Mouse (Mus musculus): ENCODE data around the gene Map4. TPM values are rescaled to one million over a fixed set of nuclear protein-coding genes. Genes with fewer than 3 reads are reported as not detected.

The Map4 gene
- total and polyA plus RNA-seq, 3 experiments, result 14.4 to 45.8 (median 28.9) TPM

DNA sequence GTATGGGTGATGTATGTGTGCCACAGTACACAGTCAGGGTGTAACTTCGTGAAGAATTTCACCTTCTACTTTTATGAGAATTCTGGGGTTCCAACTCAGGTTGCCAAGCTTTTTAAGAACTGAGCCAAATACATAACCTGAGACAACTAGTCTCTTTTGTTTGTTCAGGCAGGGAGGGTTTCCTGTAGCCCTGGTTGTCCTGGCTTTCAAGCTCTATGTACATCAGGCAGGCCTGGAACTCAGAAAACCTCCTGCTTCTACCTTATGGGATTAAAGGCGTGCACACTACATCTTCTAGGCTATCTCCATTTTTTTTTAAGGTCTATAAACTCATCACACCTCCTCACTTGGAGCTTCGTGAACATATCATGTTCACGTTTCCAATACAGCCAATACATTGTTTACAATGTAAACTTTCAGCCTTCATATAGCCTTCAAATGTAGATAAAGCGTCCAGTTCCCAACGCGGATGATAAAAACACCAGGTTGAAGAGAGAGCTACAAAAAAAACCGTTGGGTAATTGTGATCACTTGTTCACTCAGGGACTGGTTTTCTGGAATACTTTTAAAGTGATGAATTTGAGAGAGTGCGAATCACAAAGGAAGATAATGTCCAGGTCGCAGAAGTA lies 199.8 kb downstream of the Map4 start:
- peaks cover 42% of the 10 kb centered on the region for H3K79me2 ChIP-seq (replicated peaks; ENCODE audit: control insufficient read depth, extremely low read depth, insufficient read depth, poor library complexity, severe bottlenecking)
- TF ChIP-seq ETS1 (conservative IDR thresholded peaks at IDR 0.05; ENCODE audit: low read depth, low read length) (no peak), MEF2A (IDR thresholded peaks at IDR 0.05; ENCODE audit: borderline replicate concordance, low read depth, low read length) (no peak), EP300 (IDR thresholded peaks at IDR 0.05; ENCODE audit: low read length) (no peak), UBTF (IDR thresholded peaks at IDR 0.05; ENCODE audit: low read depth, low read length) (no peak), CHD1 (IDR thresholded peaks at IDR 0.05; ENCODE audit: low read depth, low read length) (peak; percentile 91; the same call in 1 of the 2 replicates), IRF4 (IDR thresholded peaks at IDR 0.05; ENCODE audit: low read depth, low read length) (peak; percentile 13; the same call in 1 of the 2 replicates), ELF1 (IDR thresholded peaks at IDR 0.05; ENCODE audit: low read depth, low read length) (no peak)
- dilution Hi-C loops (cut with MboI; ENCODE audit: extremely low pct_ligation_motif_present, extremely low pct_unique_long_range_greater_than_20kb, low sequenced_read_pairs), result no loop called here
- DNase-seq (ENCODE audit: extremely low read depth), result no peak
- peak overlapping the region; percentile 89 to 96 (median 90) for H3K4me3 ChIP-seq (replicated peaks in 1 of 3; ENCODE audit: low read depth in 2 of 3, low read length in 2 of 3, poor library complexity in 1 of 3)
- H3K9ac ChIP-seq (ENCODE audit: insufficient read depth, low read depth), result peak overlapping the region; percentile 88
- no peaks in the 10 kb centered on the region for H3K27me3 ChIP-seq (replicated peaks)
- 0 out of 2 replicates have a peak overlapping the region, but pooled peaks have one; percentile 27 for H3K27ac ChIP-seq (ENCODE audit: insufficient read depth, low read depth)
- in situ Hi-C loops (cut with MboI; ENCODE audit: low pct_ligation_motif_present, low pct_unique_long_range_greater_than_20kb, low sequenced_read_pairs), result no loop called here
- peaks cover 7 to 20% of the 10 kb centered on the region in 2 experiments for H3K36me3 ChIP-seq (replicated peaks in 1 of 2; ENCODE audit: control insufficient read depth in 1 of 2, insufficient read depth in 1 of 2, low read length in 1 of 2)
- no peaks in the 10 kb centered on the region for H3K9me3 ChIP-seq (replicated peaks; ENCODE audit: low read length)
- peaks cover 5 to 32% of the 10 kb centered on the region in 2 experiments; a peak in 3 of 4 replicates for H3K4me1 ChIP-seq (ENCODE audit: control insufficient read depth in 1 of 2, insufficient read depth in 2 of 2)
- peak overlapping the region; percentile 87 for H3K4me2 ChIP-seq (ENCODE audit: insufficient read depth, low read depth, poor library complexity, severe bottlenecking)

DNA sequence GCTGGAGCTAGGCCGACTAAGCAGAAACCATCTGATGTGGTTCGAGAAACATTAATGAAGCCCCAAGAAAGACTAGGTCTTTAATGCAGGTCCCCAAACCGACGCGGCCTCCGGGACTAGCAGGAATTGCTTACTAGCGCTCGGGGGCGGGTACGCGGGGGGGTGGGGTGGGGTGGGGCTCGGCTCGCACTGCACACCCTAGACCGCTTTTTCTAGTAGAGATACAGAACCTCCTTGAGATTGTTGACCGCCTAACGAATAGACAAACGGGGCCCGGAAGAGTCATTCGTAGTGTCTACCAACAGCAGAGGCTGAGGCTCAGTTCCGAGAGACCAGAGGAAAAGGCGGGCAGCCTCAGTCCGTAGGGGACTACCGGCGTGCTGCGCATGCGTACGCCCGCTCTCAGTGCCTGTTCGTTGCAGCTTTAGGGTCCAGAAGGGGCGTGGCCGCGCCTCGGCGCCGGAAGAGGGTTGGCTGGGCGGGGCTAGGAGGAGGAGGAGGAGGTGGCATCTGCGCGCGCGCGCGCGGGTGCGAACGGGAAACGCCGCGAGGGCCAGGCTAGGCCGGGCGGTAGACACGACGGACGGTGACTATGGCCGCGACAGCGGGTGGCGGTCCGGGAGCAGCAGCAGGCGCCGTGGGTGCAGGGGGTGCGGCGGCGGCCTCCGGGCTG lies 200.4 kb downstream of the Map4 start:
- Histone ChIP-seq H3K27ac (ENCODE audit: insufficient read depth, low read depth) (peak overlapping the region; percentile 67), H3K4me3 (replicated peaks in 1 of 3; ENCODE audit: low read depth in 2 of 3, low read length in 2 of 3, poor library complexity in 1 of 3) (peak overlapping the region; percentile 90 to 96 (median 96)), H3K9me3 (replicated peaks; ENCODE audit: low read length) (no peaks in the 10 kb centered on the region), H3K79me2 (replicated peaks; ENCODE audit: control insufficient read depth, extremely low read depth, insufficient read depth, poor library complexity, severe bottlenecking) (peaks cover 48% of the 10 kb centered on the region), H3K4me2 (ENCODE audit: insufficient read depth, low read depth, poor library complexity, severe bottlenecking) (peak overlapping the region; percentile 87), H3K9ac (ENCODE audit: insufficient read depth, low read depth) (peak overlapping the region; percentile 96), H3K27me3 (replicated peaks) (no peaks in the 10 kb centered on the region), H3K4me1 (ENCODE audit: control insufficient read depth in 1 of 2, insufficient read depth in 2 of 2) (peaks cover 5 to 36% of the 10 kb centered on the region in 2 experiments; a peak in 3 of 4 replicates), H3K36me3 (replicated peaks in 1 of 2; ENCODE audit: control insufficient read depth in 1 of 2, insufficient read depth in 1 of 2, low read length in 1 of 2) (peaks cover 12 to 27% of the 10 kb centered on the region in 2 experiments)
- in situ Hi-C loops (cut with MboI; ENCODE audit: low pct_ligation_motif_present, low pct_unique_long_range_greater_than_20kb, low sequenced_read_pairs), result no loop called here
- dilution Hi-C loops (cut with MboI; ENCODE audit: extremely low pct_ligation_motif_present, extremely low pct_unique_long_range_greater_than_20kb, low sequenced_read_pairs), result no loop called here
- peak; percentile 98 for DNase-seq (ENCODE audit: extremely low read depth)
- TF ChIP-seq IRF4 (IDR thresholded peaks at IDR 0.05; ENCODE audit: low read depth, low read length), result peak; percentile 35; the same call in 1 of the 2 replicates
- TF ChIP-seq SIN3A (IDR thresholded peaks at IDR 0.05; ENCODE audit: low read length), result peak; percentile 23
- TF ChIP-seq TBP (conservative IDR thresholded peaks at IDR 0.05; ENCODE audit: low read depth, low read length), result peak; percentile 75; the same call in 1 of the 2 replicates
- 0 out of 2 replicates have a peak, but pooled peaks have one; percentile 52 for TF ChIP-seq CHD1 (IDR thresholded peaks at IDR 0.05; ENCODE audit: low read depth, low read length)
- TF ChIP-seq USF1 (IDR thresholded peaks at IDR 0.05; ENCODE audit: low read depth, low read length), result no peak
- no peak for TF ChIP-seq MAFK (IDR thresholded peaks at IDR 0.05; ENCODE audit: insufficient replicate concordance, low read length)
- peak; percentile 63; the same call in 1 of the 2 replicates for TF ChIP-seq POLR2AphosphoS2 (IDR thresholded peaks at IDR 0.05; ENCODE audit: low read depth, low read length)
- TF ChIP-seq MEF2A (IDR thresholded peaks at IDR 0.05; ENCODE audit: borderline replicate concordance, low read depth, low read length), result peak; percentile 29; the same call in 1 of the 2 replicates
- peak; percentile 78; the same call in 1 of the 2 replicates for TF ChIP-seq E2F4 (IDR thresholded peaks at IDR 0.05; ENCODE audit: insufficient replicate concordance, low read depth, low read length)
- TF ChIP-seq NRF1 (IDR thresholded peaks at IDR 0.05; ENCODE audit: low read depth, low read length), result peak; percentile 98
- TF ChIP-seq SMC3 (IDR thresholded peaks at IDR 0.05; ENCODE audit: low read depth, low read length), result no peak
- peak; percentile 84; the same call in 1 of the 2 replicates for TF ChIP-seq TCF12 (IDR thresholded peaks at IDR 0.05; ENCODE audit: low read depth, low read length)
- TF ChIP-seq MAX (IDR thresholded peaks at IDR 0.05; ENCODE audit: low read length), result peak; percentile 85
- no peak for TF ChIP-seq CTCF (conservative IDR thresholded peaks at IDR 0.05 in 1 of 2, IDR thresholded peaks at IDR 0.05 in 1 of 2; ENCODE audit: low read depth in 2 of 2, low read length in 2 of 2)
- TF ChIP-seq CHD2 (IDR thresholded peaks at IDR 0.05; ENCODE audit: low read length), result no peak
- TF ChIP-seq MXI1 (IDR thresholded peaks at IDR 0.05; ENCODE audit: low read depth, low read length), result peak; percentile 23; the same call in 1 of the 2 replicates
- TF ChIP-seq POLR2A (IDR thresholded peaks at IDR 0.05; ENCODE audit: low read depth, low read length), result peak; percentile 89
- TF ChIP-seq HCFC1 (IDR thresholded peaks at IDR 0.05; ENCODE audit: low read depth, low read length), result peak; percentile 71
- TF ChIP-seq MAZ (IDR thresholded peaks at IDR 0.05; ENCODE audit: low read depth, low read length), result peak; percentile 71; the same call in 1 of the 2 replicates
- peak; percentile 57; the same call in 1 of the 2 replicates for TF ChIP-seq KAT2A (IDR thresholded peaks at IDR 0.05; ENCODE audit: insufficient replicate concordance, low read length)
- TF ChIP-seq ZNF384 (IDR thresholded peaks at IDR 0.05; ENCODE audit: low read depth, low read length), result no peak
- TF ChIP-seq MYC (IDR thresholded peaks at IDR 0.05; ENCODE audit: low read depth, low read length), result no peak
- no peak for TF ChIP-seq EP300 (IDR thresholded peaks at IDR 0.05; ENCODE audit: low read length)
- TF ChIP-seq USF2 (conservative IDR thresholded peaks at IDR 0.05; ENCODE audit: low read depth, low read length), result no peak
- TF ChIP-seq ELF1 (IDR thresholded peaks at IDR 0.05; ENCODE audit: low read depth, low read length), result peak; percentile 86
- peak; percentile 96 for TF ChIP-seq NELFE (IDR thresholded peaks at IDR 0.05; ENCODE audit: low read depth, low read length)
- no peak for TF ChIP-seq ZKSCAN1 (IDR thresholded peaks at IDR 0.05; ENCODE audit: borderline replicate concordance, low read depth, low read length)

All from CH12.LX (cell line).